Mouse (Mus musculus) thymus, postnatal 0 days (tissue): ENCODE results near the gene Stx1a. TPM values are rescaled to one million over a fixed set of nuclear protein-coding genes. Genes with fewer than 3 reads are reported as not detected.

Experiments used
- DNase-seq: peaks from one replicate; pipeline ENCODE4 v3.0.0-alpha.2; 2015; ENCODE audit warnings: low spot score
- polyA plus RNA-seq: library from polyadenylated mRNA; unstranded; fragments of >200 nt; fragmentation: Nextera tagmentation; extraction: Ambion mirVana; gene quantifications from 2 replicates; pipeline ENCODE4 v1.2.1, GENCODE M21; 2015

The Stx1a gene
- polyA plus RNA-seq, 1 experiment from 2014 or later = 3.2 TPM

- DNase-seq = peak; percentile 41
Measured at GRCm38 (mm10) chr5:135007802-135008571, 15.3 kb upstream of the Stx1a start.

GRCm38 (mm10) chr5:135008671-135009589, 14.4 kb upstream of the Stx1a start, which contains the start of gene Abhd11:
TSS of gene Abhd11 (plus strand) at chr5:135009152.
- DNase-seq = peak; percentile 100

- DNase-seq = peak; percentile 88
Measured at GRCm38 (mm10) chr5:135009590-135010319, 13.5 kb upstream of the Stx1a start.

- DNase-seq = no peak
Measured at GRCm38 (mm10) chr5:135010320-135010709, 13.0 kb upstream of the Stx1a start.

- no peak for DNase-seq
Measured at GRCm38 (mm10) chr5:135010841-135011743, 12.2 kb upstream of the Stx1a start.

GRCm38 (mm10) chr5:135011809-135012613, 11.3 kb upstream of the Stx1a start:
- no peak for DNase-seq

- DNase-seq = peak; percentile 78
Measured at GRCm38 (mm10) chr5:135012671-135013441, 10.4 kb upstream of the Stx1a start.

- DNase-seq = peak; percentile 87
Measured at GRCm38 (mm10) chr5:135015497-135015896, 7.8 kb upstream of the Stx1a start.

- DNase-seq = no peak
Measured at GRCm38 (mm10) chr5:135016224-135016759, 7.0 kb upstream of the Stx1a start.

- no peak for DNase-seq
Measured at GRCm38 (mm10) chr5:135021814-135022213, 1.5 kb upstream of the Stx1a start.

- peak; percentile 53 for DNase-seq
Measured at GRCm38 (mm10) chr5:135024665-135025224, 1.5 kb downstream of the Stx1a start.

- no peak for DNase-seq
Measured at GRCm38 (mm10) chr5:135025899-135026298, 2.6 kb downstream of the Stx1a start.

GRCm38 (mm10) chr5:135029007-135029854, 5.9 kb downstream of the Stx1a start:
- DNase-seq = no peak

- DNase-seq = no peak
Measured at GRCm38 (mm10) chr5:135032581-135032980, 9.3 kb downstream of the Stx1a start.

- DNase-seq = no peak
Measured at GRCm38 (mm10) chr5:135034593-135034992, 11.3 kb downstream of the Stx1a start.

- DNase-seq = no peak
Measured at GRCm38 (mm10) chr5:135035608-135036359, 12.5 kb downstream of the Stx1a start.
